Mouse (Mus musculus) G1E (cell line): Measurements from ENCODE around the gene Trim5. TPM values are rescaled to one million over a fixed set of nuclear protein-coding genes. Genes with fewer than 3 reads are reported as not detected.
"Not testable (repeated sequence)": the region's sequence is repeated elsewhere in the genome, so short reads cannot be mapped to it uniquely, and the experiment has no call there.

ENCODE experiments used
- ATAC-seq: 2 replicates; pipeline ENCODE4 v1.8.0; 2016; ENCODE audit warnings: mild to moderate bottlenecking; ENCODE audit not compliant: insufficient number of reproducible peaks, poor library complexity, low FRiP score, severe bottlenecking; ENCODE audit errors: extremely low read depth
- DNase-seq: peaks from one replicate; pipeline ENCODE4 v3.0.0; 2012; ENCODE audit warnings: low spot score
- H3K27me3 ChIP-seq: 2 replicates; pipeline ENCODE4 v1.6.1; 2012; ENCODE audit warnings: mild to moderate bottlenecking, low read length, inconsistent platforms; ENCODE audit not compliant: insufficient read depth
- H3K36me3 ChIP-seq: replicated peaks from 2 replicates; pipeline ENCODE3; 2012; ENCODE audit warnings: mild to moderate bottlenecking, inconsistent platforms
- H3K4me1 ChIP-seq: 2 replicates; pipeline ENCODE4 v1.6.1; 2012; ENCODE audit warnings: low read depth, low read length, inconsistent platforms, mixed read lengths; ENCODE audit not compliant: insufficient read depth
- H3K4me3 ChIP-seq: 2 replicates; pipeline ENCODE4 v1.5.1; 2012; ENCODE audit warnings: low read depth, mild to moderate bottlenecking, inconsistent platforms, low read length, moderate library complexity, mixed read lengths
- H3K9me3 ChIP-seq: replicated peaks from 2 replicates; pipeline ENCODE4 v1.6.1; 2012; ENCODE audit warnings: inconsistent platforms
- CTCF ChIP-seq: IDR thresholded peaks from 2 replicates; pipeline ENCODE4 v1.5.1; 2012; ENCODE audit warnings: low read depth, low read length, inconsistent platforms, mixed read lengths
- GATA1 ChIP-seq: IDR thresholded peaks from 2 replicates; pipeline ENCODE4 v1.6.1; 2012; ENCODE audit warnings: borderline replicate concordance, low read length, inconsistent platforms, mixed read lengths
- GATA2 ChIP-seq: IDR thresholded peaks from 2 replicates; pipeline ENCODE4 v1.6.1; 2012; ENCODE audit warnings: low read depth, low read length, inconsistent platforms, borderline replicate concordance
- POLR2AphosphoS5 ChIP-seq: IDR thresholded peaks from 2 replicates; pipeline ENCODE4 v1.6.1; 2012; ENCODE audit warnings: low read depth, low read length, inconsistent platforms; ENCODE audit not compliant: insufficient replicate concordance
- TAL1 ChIP-seq: conservative IDR thresholded peaks from 2 replicates; pipeline ENCODE4 v1.6.1; 2012; ENCODE audit warnings: low read depth, low read length, inconsistent platforms, mixed read lengths
- polyA plus RNA-seq: library from polyadenylated mRNA; stranded (reverse); fragments of >175 nt; gene quantifications from 2 replicates; pipeline ENCODE4 v1.2.3, GENCODE M21; 2012
- total RNA-seq, 2 experiments: library from RNA; stranded (forward) in 1 of 2; stranded (reverse) in 1 of 2; fragments of 200-1000 nt in 1 of 2; fragments of >200 nt in 1 of 2; fragmentation: Nextera tagmentation in 1 of 2; gene quantifications; 2 replicates each; pipeline ENCODE4 v1.2.3; 2014 to 2017

Gene Trim5
- not detected in 2 replicates for total RNA-seq (2014; fragmentation: Nextera tagmentation)
- total RNA-seq (2017), result 0.33 and 0.35 TPM in 2 replicates
- polyA plus RNA-seq, result not detected in 2 replicates

- DNase-seq, H3K27me3 ChIP-seq, ATAC-seq, H3K36me3 ChIP-seq, H3K4me1 ChIP-seq, H3K4me3 ChIP-seq, H3K9me3 ChIP-seq: not testable (repeated sequence)
Observed at GRCm38 (mm10) chr7:104287576-104288443, at the start of gene Trim5. TSS of gene Trim5 (minus strand) at chr7:104288094.

- not testable (repeated sequence) for H3K4me1 ChIP-seq, H3K36me3 ChIP-seq, H3K27me3 ChIP-seq, H3K9me3 ChIP-seq, H3K4me3 ChIP-seq, DNase-seq, ATAC-seq
Observed at GRCm38 (mm10) chr7:104335547-104335946, 47.7 kb upstream of the Trim5 start.

GRCm38 (mm10) chr7:104329171-104329570 is 41.3 kb upstream of the Trim5 start, which contains the start of gene Trim34b:
TSS of gene Trim34b (plus strand) at chr7:104329471.
- H3K9me3 ChIP-seq, H3K4me1 ChIP-seq, DNase-seq, ATAC-seq, H3K27me3 ChIP-seq, H3K4me3 ChIP-seq, H3K36me3 ChIP-seq: not testable (repeated sequence)

GRCm38 (mm10) chr7:104322028-104322427 is 34.1 kb upstream of the Trim5 start:
- DNase-seq (no peak), ATAC-seq (no peak)
- Histone ChIP-seq H3K9me3 (no peaks in the 10 kb centered on the region), H3K36me3 (no peaks in the 10 kb centered on the region), H3K4me1 (no peaks in the 10 kb centered on the region), H3K27me3 (no peaks in the 10 kb centered on the region), H3K4me3 (no peak overlapping the region)
- TF ChIP-seq POLR2AphosphoS5 (no peak), GATA1 (no peak), CTCF (no peak), GATA2 (no peak), TAL1 (no peak)

GRCm38 (mm10) chr7:104315369-104316080 is 27.6 kb upstream of the Trim5 start, which contains the start of gene Trim12a:
TSS of gene Trim12a (minus strand) at chr7:104315466.
- not testable (repeated sequence) for H3K36me3 ChIP-seq, H3K9me3 ChIP-seq, DNase-seq, H3K4me1 ChIP-seq, H3K27me3 ChIP-seq, ATAC-seq, H3K4me3 ChIP-seq

GRCm38 (mm10) chr7:104314796-104315353 is 27.0 kb upstream of the Trim5 start:
- Histone ChIP-seq H3K4me3 (no peak overlapping the region), H3K27me3 (no peaks in the 10 kb centered on the region), H3K36me3 (no peaks in the 10 kb centered on the region), H3K9me3 (no peaks in the 10 kb centered on the region), H3K4me1 (no peaks in the 10 kb centered on the region)
- ATAC-seq, result no peak
- no peak for DNase-seq
- no peak for TF ChIP-seq POLR2AphosphoS5
- TF ChIP-seq CTCF, result no peak
- TF ChIP-seq GATA1, result no peak
- no peak for TF ChIP-seq TAL1
- no peak for TF ChIP-seq GATA2
